Mouse (Mus musculus) bone marrow, adult 2 months (tissue): ENCODE measurements around the gene Kcnd3.

Source experiments
- CTCF ChIP-seq: fragments of 200-500 bp; IDR thresholded peaks from 2 replicates; pipeline ENCODE4 v1.5.1; 2011; ENCODE audit warnings: low read length, control low read depth; ENCODE audit not compliant: control insufficient read depth, insufficient read depth
- POLR2A ChIP-seq: fragments of 200-500 bp; IDR thresholded peaks from 2 replicates; pipeline ENCODE4 v1.6.1; 2011; ENCODE audit warnings: low read depth, mild to moderate bottlenecking, control low read depth, low read length, borderline replicate concordance; ENCODE audit not compliant: control insufficient read depth

- TF ChIP-seq POLR2A (no peak), CTCF (no peak)
Observed at GRCm38 (mm10) chr3:105544106-105544505, 92.0 kb downstream of the Kcnd3 start.
